Mouse (Mus musculus) bone marrow, adult 2 months (tissue): ENCODE data around the gene Ifitm10.

Experiments
- CTCF ChIP-seq: fragments of 200-500 bp; IDR thresholded peaks from 2 replicates; pipeline ENCODE4 v1.5.1; 2011; ENCODE audit warnings: low read length, control low read depth; ENCODE audit not compliant: control insufficient read depth, insufficient read depth
- POLR2A ChIP-seq: fragments of 200-500 bp; IDR thresholded peaks from 2 replicates; pipeline ENCODE4 v1.6.1; 2011; ENCODE audit warnings: low read depth, mild to moderate bottlenecking, control low read depth, low read length, borderline replicate concordance; ENCODE audit not compliant: control insufficient read depth

DNA sequence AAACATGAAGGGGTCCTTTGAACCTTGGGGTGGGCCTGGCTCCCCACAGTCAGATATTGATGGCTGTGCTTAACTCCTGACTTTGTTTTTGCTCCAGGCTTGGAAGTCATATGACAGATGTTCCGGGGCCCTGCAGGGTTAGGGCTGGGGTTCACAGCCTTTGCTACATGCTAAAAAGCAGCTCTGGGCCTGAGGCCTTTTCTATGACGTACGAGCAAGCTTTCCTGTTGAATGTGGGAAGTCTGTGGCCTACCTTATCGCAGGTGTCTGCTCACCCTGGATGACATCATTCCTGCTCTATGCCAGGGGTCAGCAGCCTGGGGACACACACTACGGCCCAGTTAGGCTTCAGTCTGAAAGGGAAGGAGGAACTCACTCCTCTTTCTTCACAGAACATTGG, 56.3 kb downstream of the Ifitm10 start:
- TF ChIP-seq CTCF: no peak
- TF ChIP-seq POLR2A: no peak
